Mouse (Mus musculus) midbrain, embryonic 14.5 days (tissue): ENCODE data around the gene Tbc1d10a. TPM values are rescaled to one million over a fixed set of nuclear protein-coding genes. Genes with fewer than 3 reads are reported as not detected.

Source experiments
- ATAC-seq: fragments of 200-750 bp; cut with Nextera tagmentation; 2 replicates; pipeline ENCODE4 v1.8.0; 2017; ENCODE audit warnings: moderate number of reproducible peaks, moderate library complexity; ENCODE audit not compliant: low FRiP score, low TSS enrichment
- DNase-seq: peaks from one replicate; pipeline ENCODE4 v3.0.0-alpha.2; 2015
- H3K27ac ChIP-seq: fragments of 300-500 bp; sonication (generic); replicated peaks from 2 replicates; pipeline ENCODE4 v1.5.1; 2014; ENCODE audit warnings: mild to moderate bottlenecking, low read depth, low read length, moderate library complexity
- H3K27me3 ChIP-seq: fragments of 300-500 bp; sonication (generic); 2 replicates; pipeline ENCODE4 v1.6.1; 2014; ENCODE audit warnings: low read length, control low read depth, mixed read lengths; ENCODE audit not compliant: control insufficient read depth, insufficient read depth
- H3K36me3 ChIP-seq: fragments of 300-500 bp; sonication (generic); 2 replicates; pipeline ENCODE4 v1.6.1; 2014; ENCODE audit warnings: low read length, control low read depth; ENCODE audit not compliant: control insufficient read depth, insufficient read depth
- H3K4me1 ChIP-seq: fragments of 300-500 bp; sonication (generic); 2 replicates; pipeline ENCODE4 v1.6.1; 2014; ENCODE audit warnings: mild to moderate bottlenecking, antibody characterized with exemption, low read length, control low read depth; ENCODE audit not compliant: control insufficient read depth, insufficient read depth
- H3K4me2 ChIP-seq: fragments of 300-500 bp; sonication (generic); 2 replicates; pipeline ENCODE4 v1.6.1; 2014; ENCODE audit warnings: mild to moderate bottlenecking, low read length, moderate library complexity
- H3K4me3 ChIP-seq: fragments of 300-500 bp; sonication (generic); replicated peaks from 2 replicates; pipeline ENCODE4 v1.5.1; 2014; ENCODE audit warnings: low read depth, low read length
- H3K9ac ChIP-seq: fragments of 300-500 bp; sonication (generic); replicated peaks from 2 replicates; pipeline ENCODE4 v1.6.1; 2014; ENCODE audit warnings: mild to moderate bottlenecking, low read length, moderate library complexity
- H3K9me3 ChIP-seq: fragments of 300-500 bp; sonication (generic); 2 replicates; pipeline ENCODE4 v1.6.1; 2016; ENCODE audit warnings: low read length, control low read depth, mixed read lengths; ENCODE audit not compliant: control insufficient read depth
- WGBS: fragments of 180-500 bp; shearing (Covaris S2); extraction: QIAGEN DNeasy Blood & Tissue Kit; methylation state at CpG from one replicate; pipeline ENCODE4 v1.1.7; 2014; 5-methylcytosine and 5-hydroxymethylcytosine counted together
- polyA plus RNA-seq: library from polyadenylated mRNA; unstranded; fragments of >200 nt; fragmentation: Nextera tagmentation; extraction: Ambion mirVana; gene quantifications from 2 replicates; pipeline ENCODE4 v1.2.1, GENCODE M21; 2014

Tbc1d10a gene
- 21.5 and 23.8 TPM in 2 replicates for polyA plus RNA-seq

GRCm38 (mm10) chr11:4186486-4187317 is at the start of gene Tbc1d10a:
Gene Tbc1d10a (plus strand): TSS chr11:4186789.
- Histone ChIP-seq H3K4me1 (peaks cover 10% of the 10 kb centered on the region), H3K36me3 (peaks cover 16% of the 10 kb centered on the region)
- peak; percentile 99 for DNase-seq

GRCm38 (mm10) chr11:4138964-4139363 is 47.6 kb upstream of the Tbc1d10a start:
- DNase-seq, result no peak
- no peaks in the 10 kb centered on the region for H3K9me3 ChIP-seq
- peaks cover 65% of the 10 kb centered on the region for H3K36me3 ChIP-seq
- no peak overlapping the region for H3K27ac ChIP-seq
- H3K27me3 ChIP-seq, result no peaks in the 10 kb centered on the region
- H3K4me1 ChIP-seq, result peaks cover 17% of the 10 kb centered on the region
- 78% methylated on average over 2 of the region's 2 CpGs for WGBS
- no peak for ATAC-seq
- no peak overlapping the region for H3K4me2 ChIP-seq
- H3K9ac ChIP-seq, result no peak overlapping the region
- no peak overlapping the region for H3K4me3 ChIP-seq

More at GRCm38 (mm10) chr11:4186486-4187317, at the start of gene Tbc1d10a:
- H3K9me3 ChIP-seq, result no peaks in the 10 kb centered on the region
- peak; percentile 100 for ATAC-seq
- under 1% methylated on average over 71 of the region's 71 CpGs for WGBS
- peak within 1 kb of the TSS; percentile 84 for H3K9ac ChIP-seq
- no peaks in the 10 kb centered on the region for H3K27me3 ChIP-seq
- peak within 1 kb of the TSS; percentile 88 for H3K4me2 ChIP-seq
- peak within 1 kb of the TSS; percentile 84 for H3K4me3 ChIP-seq
- H3K27ac ChIP-seq, result peak within 1 kb of the TSS; percentile 57

DNA sequence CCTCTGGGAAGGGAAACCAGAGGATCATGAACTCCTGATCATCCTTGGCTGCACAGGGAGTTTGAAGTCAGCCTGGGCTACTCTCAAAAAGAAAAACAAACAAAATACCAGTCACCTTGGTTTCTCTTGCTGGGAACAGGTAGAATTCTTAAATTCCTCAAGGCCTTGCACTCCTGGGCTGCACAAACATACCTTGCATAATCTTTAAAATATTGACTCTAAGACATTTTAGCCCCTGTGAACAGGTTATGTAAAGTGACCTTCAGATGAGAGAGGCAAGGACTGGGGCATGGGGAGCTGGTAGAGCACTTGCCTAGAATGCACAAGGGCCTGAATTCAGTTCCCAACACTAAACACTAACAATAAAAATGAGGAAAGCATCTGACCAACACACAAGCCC is 45.1 kb upstream of the Tbc1d10a start:
- H3K9ac ChIP-seq, result no peak overlapping the region
- H3K4me1 ChIP-seq, result peaks cover 8% of the 10 kb centered on the region
- no peak for ATAC-seq
- DNase-seq, result no peak
- peaks cover 72% of the 10 kb centered on the region for H3K36me3 ChIP-seq
- no peaks in the 10 kb centered on the region for H3K9me3 ChIP-seq
- no peak overlapping the region for H3K27ac ChIP-seq
- no peak overlapping the region for H3K4me2 ChIP-seq
- no peaks in the 10 kb centered on the region for H3K27me3 ChIP-seq
- no peak overlapping the region for H3K4me3 ChIP-seq

DNA sequence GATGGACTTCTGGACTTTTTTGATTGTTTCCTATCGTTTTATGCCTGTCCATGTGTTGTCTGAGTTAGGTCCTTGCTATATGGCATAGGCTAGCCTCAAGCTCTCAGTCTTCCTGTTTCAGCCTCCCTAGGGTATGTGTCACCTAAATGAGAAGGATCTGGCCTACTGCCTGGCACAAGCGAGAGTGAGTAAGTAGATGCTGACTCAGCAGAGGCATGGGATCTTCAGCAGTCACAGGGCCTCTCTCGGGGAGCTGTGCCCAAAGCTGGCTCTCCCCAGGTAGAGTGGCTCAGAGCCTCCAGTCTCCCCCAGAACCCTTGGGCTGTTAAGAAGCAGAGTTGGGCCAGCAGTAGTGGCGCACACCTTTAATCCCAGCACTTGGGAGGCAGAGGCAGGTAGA is 44.2 kb upstream of the Tbc1d10a start:
- H3K4me3 ChIP-seq, result no peak overlapping the region
- H3K36me3 ChIP-seq, result peaks cover 72% of the 10 kb centered on the region
- no peak overlapping the region for H3K27ac ChIP-seq
- ATAC-seq, result no peak
- H3K4me2 ChIP-seq, result no peak overlapping the region
- no peak overlapping the region for H3K9ac ChIP-seq
- H3K27me3 ChIP-seq, result no peaks in the 10 kb centered on the region
- H3K4me1 ChIP-seq, result peaks cover under 1% of the 10 kb centered on the region; the same call in 1 of the 2 replicates
- 89% methylated on average over 4 of the region's 4 CpGs for WGBS
- H3K9me3 ChIP-seq, result no peaks in the 10 kb centered on the region
- DNase-seq, result no peak

GRCm38 (mm10) chr11:4143281-4144062 is 43.1 kb upstream of the Tbc1d10a start:
- Histone ChIP-seq H3K4me3 (no peak overlapping the region), H3K9me3 (no peaks in the 10 kb centered on the region), H3K4me2 (no peak overlapping the region), H3K36me3 (peaks cover 62% of the 10 kb centered on the region), H3K9ac (no peak overlapping the region), H3K27me3 (no peaks in the 10 kb centered on the region), H3K27ac (no peak overlapping the region), H3K4me1 (no peaks in the 10 kb centered on the region)
- ATAC-seq, result no peak
- DNase-seq, result no peak
- 88% methylated on average over 21 of the region's 21 CpGs for WGBS

GRCm38 (mm10) chr11:4146381-4146780 is 40.2 kb upstream of the Tbc1d10a start:
- Histone ChIP-seq H3K27ac (no peak overlapping the region), H3K4me2 (no peak overlapping the region), H3K4me3 (no peak overlapping the region), H3K27me3 (no peaks in the 10 kb centered on the region), H3K9me3 (no peaks in the 10 kb centered on the region), H3K9ac (no peak overlapping the region), H3K4me1 (no peaks in the 10 kb centered on the region), H3K36me3 (peaks cover 33% of the 10 kb centered on the region)
- DNase-seq (no peak), ATAC-seq (no peak)
- 80% methylated on average over 6 of the region's 6 CpGs for WGBS

GRCm38 (mm10) chr11:4147098-4147497 is 39.5 kb upstream of the Tbc1d10a start:
- H3K27ac ChIP-seq, result no peak overlapping the region
- no peaks in the 10 kb centered on the region for H3K9me3 ChIP-seq
- peaks cover 26% of the 10 kb centered on the region for H3K36me3 ChIP-seq
- H3K27me3 ChIP-seq, result no peaks in the 10 kb centered on the region
- no peak overlapping the region for H3K9ac ChIP-seq
- no peak for ATAC-seq
- no peak for DNase-seq
- WGBS, result 83% methylated on average over 10 of the region's 10 CpGs
- H3K4me2 ChIP-seq, result no peak overlapping the region
- H3K4me3 ChIP-seq, result no peak overlapping the region
- no peaks in the 10 kb centered on the region for H3K4me1 ChIP-seq

DNA sequence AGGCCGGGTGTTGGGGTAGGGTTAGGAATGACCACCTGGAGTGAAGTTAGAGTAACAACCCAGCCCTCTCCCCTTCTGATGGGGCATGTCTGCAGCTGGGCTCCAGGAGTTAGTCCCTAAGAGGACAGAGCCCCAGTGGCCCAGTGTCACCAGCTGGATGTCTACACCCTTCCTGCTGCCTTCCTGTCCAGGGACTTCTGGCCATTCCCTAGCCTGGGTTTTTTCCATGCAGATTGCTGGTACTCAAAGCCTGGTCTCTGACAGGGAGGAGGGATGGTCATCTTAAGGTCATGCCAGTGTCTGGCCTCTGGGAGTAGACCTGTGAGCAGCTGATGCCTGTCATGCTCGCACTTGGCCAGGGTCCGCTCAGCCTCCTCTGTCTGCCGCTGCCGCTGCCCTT is 38.5 kb upstream of the Tbc1d10a start:
- no peaks in the 10 kb centered on the region for H3K9me3 ChIP-seq
- DNase-seq, result no peak
- 84% methylated on average over 5 of the region's 5 CpGs for WGBS
- H3K4me3 ChIP-seq, result no peak overlapping the region
- H3K27me3 ChIP-seq, result no peaks in the 10 kb centered on the region
- no peak overlapping the region for H3K4me2 ChIP-seq
- no peak overlapping the region for H3K27ac ChIP-seq
- ATAC-seq, result no peak
- H3K36me3 ChIP-seq, result peaks cover 16% of the 10 kb centered on the region
- no peaks in the 10 kb centered on the region for H3K4me1 ChIP-seq
- no peak overlapping the region for H3K9ac ChIP-seq
